Mouse (Mus musculus): ENCODE results near the gene Fam50b.

The Fam50b gene

DNA sequence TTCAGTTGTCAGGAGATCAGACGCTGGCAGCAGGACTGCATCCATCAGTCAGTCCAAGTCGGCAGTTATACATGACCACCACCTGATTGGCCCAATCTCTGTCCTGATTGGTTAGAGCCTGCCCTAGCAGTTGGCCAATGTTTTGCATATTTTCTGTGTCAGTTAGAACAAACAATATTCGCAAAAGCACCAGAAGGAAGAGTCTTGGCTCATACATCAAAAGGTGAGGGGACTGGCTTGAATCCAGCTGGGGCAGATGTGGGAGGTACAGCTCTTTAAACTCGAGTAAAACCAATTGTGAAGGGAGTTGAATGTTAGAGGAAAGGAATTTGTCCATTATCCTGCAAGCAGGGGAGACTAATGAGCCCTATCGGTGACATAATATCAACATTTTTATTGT lies at the start of gene Fam50b:
TSS of gene Fam50b (plus strand) at position 165 of the 400 bp plus-strand sequence.
- DNase-seq (ENCODE audit: low spot score in 2 of 2), result no peak

DNA sequence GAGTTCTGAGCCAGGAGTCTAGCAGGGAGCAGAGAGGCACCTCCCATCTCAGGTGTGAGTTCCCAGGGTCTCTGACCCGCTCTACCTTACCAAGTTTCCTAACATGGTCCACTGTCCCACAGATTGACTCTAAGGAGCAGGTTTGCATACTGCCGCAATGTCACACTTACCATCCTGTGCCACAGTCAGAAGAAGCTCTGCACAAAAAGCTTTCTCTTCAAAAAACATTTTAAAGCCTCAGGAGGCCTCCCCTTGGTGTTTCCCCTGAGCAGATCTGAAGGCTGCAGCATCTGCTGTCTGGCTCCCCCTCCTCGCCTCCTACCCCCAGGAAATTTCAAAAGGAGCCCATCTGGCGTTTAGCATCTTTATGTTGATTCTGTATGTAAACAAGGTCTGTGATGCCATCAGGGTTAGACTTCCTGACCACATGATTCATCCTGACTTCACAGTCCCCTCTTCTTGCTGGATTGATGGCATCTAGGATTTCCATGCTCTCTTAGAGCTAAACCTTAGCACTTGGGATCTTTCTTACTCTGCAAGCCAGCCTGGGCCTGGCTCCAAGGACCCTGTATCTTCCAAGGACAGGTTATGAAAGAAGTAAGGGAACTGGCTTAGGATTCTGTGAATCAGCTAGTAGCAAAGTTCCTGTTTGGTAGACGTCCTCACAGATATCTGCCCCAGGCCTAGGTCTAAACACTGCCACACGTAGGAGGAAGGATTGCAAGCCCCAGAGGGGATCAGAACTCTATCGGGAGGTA lies 49.5 kb upstream of the Fam50b start:
- no peak for DNase-seq (ENCODE audit: low spot score in 2 of 2)

GRCm38 (mm10) chr13:34691049-34691448 lies 43.6 kb upstream of the Fam50b start:
- no peak for DNase-seq (ENCODE audit: low spot score in 2 of 2)

DNA sequence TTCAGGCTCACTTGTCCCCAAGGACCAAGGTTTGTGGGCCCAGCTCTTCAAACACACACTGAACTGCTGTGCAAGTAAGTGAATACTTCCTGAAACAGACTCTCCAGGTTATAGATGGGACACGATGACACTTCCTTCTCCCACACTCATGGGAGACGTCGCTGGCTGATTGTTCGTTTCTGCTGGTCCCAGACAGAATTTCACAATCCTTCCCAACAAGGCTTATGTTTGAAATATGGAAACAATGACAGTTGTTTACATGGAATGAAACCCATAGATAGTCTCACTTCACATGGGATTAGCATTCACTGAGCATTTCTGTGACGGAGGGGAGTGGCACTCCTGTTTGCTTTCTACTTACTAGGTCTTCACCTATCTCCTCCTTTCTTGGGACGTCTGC lies 41.5 kb upstream of the Fam50b start:
- no peak for DNase-seq (ENCODE audit: low spot score in 2 of 2)

DNA sequence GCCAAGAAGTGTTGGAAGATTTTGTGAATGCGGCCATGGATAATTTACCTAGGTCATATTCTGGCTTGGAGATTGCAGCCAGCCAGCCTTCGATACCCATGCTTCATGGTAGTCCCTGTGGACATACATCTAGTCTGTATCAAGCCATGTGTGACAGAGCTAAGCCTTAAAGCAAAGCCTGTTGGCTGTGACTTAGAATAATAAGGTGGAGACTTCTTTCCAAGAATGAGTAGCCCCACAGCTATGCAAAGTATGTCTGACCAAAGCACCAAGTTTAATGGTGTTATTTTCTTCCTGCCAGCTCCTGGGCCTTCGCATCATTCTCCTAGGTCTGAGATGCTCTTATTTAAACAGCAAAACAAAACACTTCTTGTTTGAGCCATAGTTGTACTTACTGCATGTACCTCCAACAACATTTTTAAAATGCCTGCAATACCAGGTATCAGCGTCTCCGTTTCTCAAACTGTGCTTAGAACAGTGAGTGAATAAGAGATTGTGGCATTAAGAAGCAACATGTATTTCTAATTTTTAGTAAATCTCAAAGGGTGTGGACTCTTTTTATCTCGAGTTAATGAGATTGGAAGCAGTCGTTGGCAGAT lies 37.8 kb upstream of the Fam50b start:
- DNase-seq (ENCODE audit: low spot score in 2 of 2), result no peak

DNA sequence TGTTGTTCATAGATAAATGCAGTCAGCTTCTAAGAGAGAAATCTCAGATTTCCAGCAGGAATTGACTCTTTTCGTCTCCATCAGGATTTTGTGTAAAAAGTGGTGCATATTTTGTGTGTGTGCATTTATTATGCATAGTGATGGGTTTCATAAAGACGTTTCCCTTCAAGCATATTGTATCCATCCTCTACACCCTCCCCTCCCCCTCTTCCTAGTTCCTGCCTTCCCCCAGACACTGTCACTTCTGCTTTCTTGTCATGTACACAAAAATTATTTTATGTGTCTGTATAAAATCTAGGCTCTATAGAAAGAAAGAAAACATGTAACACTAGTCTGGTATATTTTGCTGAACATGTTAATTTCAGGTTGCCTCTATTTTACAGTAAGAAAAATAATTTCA lies 34.6 kb upstream of the Fam50b start:
- DNase-seq (ENCODE audit: low spot score in 2 of 2), result no peak

- no peak for DNase-seq (ENCODE audit: low spot score in 2 of 2)
Observed at GRCm38 (mm10) chr13:34700630-34701029, 34.0 kb upstream of the Fam50b start.

DNA sequence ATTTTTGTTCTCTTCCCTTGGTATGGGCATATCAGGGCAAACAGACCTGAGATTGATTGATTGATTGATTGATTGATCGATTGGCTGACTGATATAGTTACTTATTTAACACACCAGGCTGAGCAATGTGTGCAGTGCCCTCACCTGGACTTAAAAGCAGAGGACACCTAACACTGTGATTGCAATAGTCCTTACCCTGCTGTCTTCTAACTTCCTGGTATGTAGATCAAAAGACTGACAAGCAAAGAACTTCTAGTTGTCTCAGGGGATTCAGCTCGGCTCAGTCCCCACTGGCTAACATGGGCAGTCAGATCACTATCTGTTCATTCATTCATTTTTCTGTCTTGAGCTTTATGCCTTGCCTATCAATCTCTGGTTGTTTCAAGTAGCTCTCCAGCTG lies 31.3 kb upstream of the Fam50b start:
- no peak for DNase-seq (ENCODE audit: low spot score in 2 of 2)

DNA sequence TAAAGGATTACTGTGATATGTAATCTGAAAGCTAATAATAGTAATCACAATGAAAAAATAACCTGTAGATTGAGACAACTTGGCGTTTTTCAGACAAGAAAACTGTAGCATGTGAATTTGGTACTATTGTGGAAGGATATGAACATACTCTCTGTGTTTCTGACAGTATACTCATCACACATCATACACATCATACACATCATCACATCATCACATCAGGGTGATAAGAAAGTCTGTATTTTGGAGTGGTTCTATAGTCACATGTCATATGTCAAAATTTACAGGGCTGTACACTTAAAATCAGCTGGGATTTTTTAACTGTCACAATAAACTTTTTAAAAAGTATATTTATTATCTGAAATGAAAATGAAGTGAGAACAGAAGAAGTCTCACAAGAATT lies 30.9 kb upstream of the Fam50b start:
- no peak for DNase-seq (ENCODE audit: low spot score in 2 of 2)

DNA sequence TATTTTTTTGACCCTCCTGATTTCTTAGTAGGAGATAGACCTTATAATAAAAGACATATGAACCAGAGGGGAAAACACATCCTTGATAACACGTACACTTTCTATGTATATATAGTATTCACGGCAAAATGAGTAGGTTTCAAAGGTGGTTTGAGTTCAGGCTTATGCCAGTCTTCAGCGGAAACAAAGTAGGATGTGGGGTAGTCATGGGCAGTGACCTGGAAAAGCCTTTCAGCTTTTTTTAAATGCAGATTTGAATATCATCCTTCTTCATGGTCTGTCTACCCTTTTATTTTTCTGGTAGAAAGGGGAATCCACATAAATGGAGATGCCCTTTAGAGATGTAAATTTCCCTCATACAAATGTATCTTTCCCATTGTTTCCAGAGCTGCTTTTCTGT lies 29.8 kb upstream of the Fam50b start:
- DNase-seq (ENCODE audit: low spot score in 2 of 2), result no peak

- peak; percentile 44 to 47 for DNase-seq (ENCODE audit: low spot score in 2 of 2)
Observed at GRCm38 (mm10) chr13:34708955-34709354, 25.7 kb upstream of the Fam50b start.

- DNase-seq (ENCODE audit: low spot score in 2 of 2), result no peak
Observed at GRCm38 (mm10) chr13:34709566-34709965, 25.1 kb upstream of the Fam50b start.

GRCm38 (mm10) chr13:34711410-34711809 lies 23.2 kb upstream of the Fam50b start:
- no peak for DNase-seq (ENCODE audit: low spot score in 2 of 2)

DNA sequence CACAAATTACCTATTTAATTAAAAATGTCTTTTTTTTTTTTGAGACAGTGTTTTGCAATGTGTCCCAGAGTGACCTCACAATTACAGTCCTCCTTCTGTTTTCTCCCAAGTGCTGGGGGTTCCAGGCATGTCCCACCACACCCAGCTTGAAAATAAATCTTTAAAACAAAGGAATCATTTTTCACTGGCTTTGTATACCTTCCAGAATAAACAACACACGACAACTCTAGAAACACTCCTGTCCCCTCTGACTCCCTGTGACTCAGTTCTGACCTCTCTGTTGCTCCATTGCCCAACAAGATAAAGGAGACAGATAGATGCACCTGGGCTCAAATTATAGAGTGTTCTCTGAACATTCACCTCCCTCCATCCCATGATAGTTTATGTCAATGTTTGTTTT lies 21.8 kb upstream of the Fam50b start:
- DNase-seq (ENCODE audit: low spot score in 2 of 2), result no peak

DNA sequence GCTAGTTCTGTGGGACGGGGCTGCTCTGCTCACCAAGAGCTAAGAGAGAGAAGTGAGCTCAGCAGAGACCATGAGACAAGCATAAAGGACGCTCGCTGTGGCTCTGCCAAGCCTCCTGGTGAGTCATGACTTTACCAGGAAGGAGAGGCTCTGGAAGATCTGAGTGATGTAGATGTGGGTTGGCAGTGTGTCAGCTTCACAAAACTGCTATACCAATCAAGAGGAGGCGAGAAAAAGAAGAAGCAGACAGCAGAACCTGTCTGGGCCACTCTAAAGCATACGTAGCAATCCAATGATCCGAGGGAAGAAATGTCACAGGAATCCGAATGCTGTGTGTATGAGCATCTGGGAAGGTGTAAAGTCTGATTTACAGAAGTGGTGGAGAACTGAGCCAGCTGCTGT lies 19.2 kb upstream of the Fam50b start:
- DNase-seq (ENCODE audit: low spot score in 2 of 2), result peak; percentile 58 to 73

GRCm38 (mm10) chr13:34724831-34725592 lies 9.6 kb upstream of the Fam50b start:
- no peak for DNase-seq (ENCODE audit: low spot score in 2 of 2)

DNA sequence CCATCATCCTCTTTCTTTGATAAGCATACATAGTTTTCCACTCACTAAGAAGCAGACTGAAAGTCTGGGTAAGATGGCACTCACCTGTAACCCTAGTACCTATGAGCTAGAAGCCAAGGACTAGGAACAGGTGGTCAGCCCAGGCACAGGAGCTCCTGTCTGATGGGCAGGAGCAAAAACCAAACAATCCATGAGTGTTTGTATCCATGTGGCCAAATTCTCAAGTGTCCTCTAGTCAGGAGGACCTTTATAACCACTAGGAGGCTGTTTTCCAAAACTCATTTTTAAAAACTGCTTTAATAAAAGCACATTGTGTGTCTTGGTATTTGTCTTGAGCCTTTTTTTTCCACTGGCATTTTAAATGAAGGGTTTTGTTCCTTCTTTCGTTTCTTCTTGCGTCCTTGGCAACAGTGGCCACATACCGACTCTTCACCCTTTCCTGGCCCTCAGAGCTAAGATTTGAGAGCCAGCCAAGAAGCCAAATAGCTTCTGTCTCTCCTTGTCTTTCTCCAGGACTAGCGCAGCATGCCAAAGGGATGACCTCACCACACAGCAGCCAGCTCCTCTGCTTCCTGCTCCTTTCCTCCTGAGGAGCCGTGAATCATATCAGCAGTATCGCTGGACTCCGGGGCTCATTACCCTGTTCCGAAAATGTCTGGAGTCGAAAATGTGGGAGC lies 8.7 kb upstream of the Fam50b start:
- peak; percentile 44 to 60 for DNase-seq (ENCODE audit: low spot score in 2 of 2)

GRCm38 (mm10) chr13:34726477-34726805 lies 8.2 kb upstream of the Fam50b start:
- DNase-seq (ENCODE audit: low spot score in 2 of 2), result no peak

DNA sequence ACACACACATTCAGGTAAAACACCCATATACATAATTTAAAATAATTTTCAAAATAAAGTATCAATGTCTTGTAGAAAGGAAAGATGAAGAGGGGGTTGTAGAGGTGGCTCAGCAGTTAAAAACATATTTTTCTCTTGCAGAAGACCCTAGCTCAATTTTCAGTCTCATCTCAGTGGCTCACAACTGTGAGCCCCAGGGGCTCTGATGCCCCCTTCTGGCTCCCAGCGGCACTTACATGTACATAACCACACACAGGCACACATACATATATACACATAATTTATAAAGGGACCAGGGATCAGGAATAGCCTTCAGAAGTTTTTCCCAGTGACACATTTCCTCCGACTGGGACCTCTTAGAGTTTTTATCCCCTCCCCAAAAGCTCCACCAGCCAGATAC lies 7.6 kb upstream of the Fam50b start:
- DNase-seq (ENCODE audit: low spot score in 2 of 2), result no peak

DNA sequence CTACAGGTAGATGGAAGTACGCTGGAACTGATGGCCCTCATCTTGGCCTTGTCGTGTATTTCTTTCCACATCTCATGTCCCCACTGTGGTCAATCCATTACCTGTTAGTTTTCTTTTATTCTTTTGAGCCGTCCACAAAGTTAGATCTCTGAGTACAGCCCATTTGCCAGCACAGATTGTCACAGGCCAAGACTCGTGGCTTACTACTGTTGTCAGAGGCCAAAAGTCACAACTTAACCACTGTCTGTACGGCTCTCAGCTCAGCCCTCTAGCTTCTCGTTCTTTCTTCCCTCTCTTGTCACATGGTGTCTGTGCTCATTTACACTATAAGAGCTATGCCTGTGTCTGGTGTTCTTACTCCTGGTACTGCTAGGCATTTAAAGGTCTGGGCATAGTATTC lies 3.1 kb upstream of the Fam50b start:
- no peak for DNase-seq (ENCODE audit: low spot score in 2 of 2)

- DNase-seq (ENCODE audit: low spot score in 2 of 2), result no peak
Observed at GRCm38 (mm10) chr13:34733780-34734179, 870 bp upstream of the Fam50b start.

GRCm38 (mm10) chr13:34737968-34738698 lies 3.5 kb downstream of the Fam50b start:
- no peak for DNase-seq (ENCODE audit: low spot score in 2 of 2)
